Mouse (Mus musculus) urinary bladder, postnatal 10 days (tissue): ENCODE results near the gene Ptcra.

ENCODE experiments used
- DNase-seq: peaks from one replicate; pipeline ENCODE4 v3.0.0; 2022; ENCODE audit warnings: low spot score

Ptcra gene

GRCm38 (mm10) chr17:46725273-46725672 lies 38.2 kb downstream of the Ptcra start:
- DNase-seq: no peak

GRCm38 (mm10) chr17:46724477-46725084 lies 38.9 kb downstream of the Ptcra start:
- no peak for DNase-seq

- no peak for DNase-seq
Observed at GRCm38 (mm10) chr17:46721077-46721476, 42.4 kb downstream of the Ptcra start.

- no peak for DNase-seq
Observed at GRCm38 (mm10) chr17:46714756-46715481, 48.6 kb downstream of the Ptcra start.

GRCm38 (mm10) chr17:46713849-46714248 lies 49.7 kb downstream of the Ptcra start:
- DNase-seq: no peak

GRCm38 (mm10) chr17:46712442-46712841 lies 51.1 kb downstream of the Ptcra start:
- no peak for DNase-seq

GRCm38 (mm10) chr17:46711612-46712271 lies 51.8 kb downstream of the Ptcra start:
- DNase-seq: no peak

- DNase-seq: peak; percentile 67
Observed at GRCm38 (mm10) chr17:46710959-46711597, 52.4 kb downstream of the Ptcra start, which contains the start of gene Pex6. Pex6 (plus strand) TSS chr17:46711463.

GRCm38 (mm10) chr17:46706375-46707089 lies 57.0 kb downstream of the Ptcra start:
- no peak for DNase-seq
